Mouse (Mus musculus) embryonic facial prominence, embryonic 11.5 days (tissue): ENCODE data around the gene Rilpl1. TPM values are rescaled to one million over a fixed set of nuclear protein-coding genes. Genes with fewer than 3 reads are reported as not detected.

ENCODE experiments used
- ATAC-seq: fragments of 200-750 bp; cut with Nextera tagmentation; replicated peaks from 2 replicates; pipeline ENCODE4 v1.8.0; 2017; ENCODE audit warnings: low read depth; ENCODE audit not compliant: insufficient number of reproducible peaks, low FRiP score, low TSS enrichment
- DNase-seq: peaks from one replicate; pipeline ENCODE4 v3.0.0-alpha.2; 2015; ENCODE audit warnings: low spot score
- H3K27ac ChIP-seq: fragments of 300-500 bp; sonication (generic); replicated peaks from 2 replicates; pipeline ENCODE4 v1.5.1; 2014; ENCODE audit warnings: mild to moderate bottlenecking, low read depth, low read length, control low read depth
- H3K27me3 ChIP-seq: fragments of 300-500 bp; sonication (generic); 2 replicates; pipeline ENCODE4 v1.6.1; 2014; ENCODE audit warnings: mild to moderate bottlenecking, low read length, moderate library complexity, mixed read lengths; ENCODE audit not compliant: control insufficient read depth, insufficient read depth
- H3K36me3 ChIP-seq: fragments of 300-500 bp; sonication (generic); replicated peaks from 2 replicates; pipeline ENCODE4 v1.6.1; 2014; ENCODE audit warnings: low read depth, mild to moderate bottlenecking, low read length, moderate library complexity, mixed read lengths; ENCODE audit not compliant: control insufficient read depth, insufficient read depth
- H3K4me1 ChIP-seq: fragments of 300-500 bp; sonication (generic); 2 replicates; pipeline ENCODE4 v1.6.1; 2014; ENCODE audit warnings: low read length, mixed read lengths; ENCODE audit not compliant: control insufficient read depth, insufficient read depth
- H3K4me2 ChIP-seq: fragments of 300-500 bp; sonication (generic); 2 replicates; pipeline ENCODE4 v1.6.1; 2014; ENCODE audit warnings: low read depth, mild to moderate bottlenecking, control low read depth, low read length, moderate library complexity
- H3K4me3 ChIP-seq: fragments of 300-500 bp; sonication (generic); 2 replicates; pipeline ENCODE4 v1.5.1; 2014; ENCODE audit warnings: low read depth, low read length, control low read depth
- H3K9ac ChIP-seq: fragments of 300-500 bp; sonication (generic); replicated peaks from 2 replicates; pipeline ENCODE4 v1.6.1; 2014; ENCODE audit warnings: mild to moderate bottlenecking, control low read depth, low read length
- H3K9me3 ChIP-seq: fragments of 300-500 bp; sonication (generic); replicated peaks from 2 replicates; pipeline ENCODE4 v1.6.1; 2016; ENCODE audit warnings: mild to moderate bottlenecking, low read length, inconsistent platforms, mixed read lengths; ENCODE audit not compliant: control insufficient read depth
- WGBS: fragments of 180-500 bp; shearing (Covaris S2); extraction: QIAGEN DNeasy Blood & Tissue Kit; methylation state at CpG from one replicate; pipeline ENCODE4 v1.1.7; 2014; 5-methylcytosine and 5-hydroxymethylcytosine counted together
- polyA plus RNA-seq: library from polyadenylated mRNA; unstranded; fragments of >200 nt; fragmentation: Nextera tagmentation; extraction: Ambion mirVana; gene quantifications from 2 replicates; pipeline ENCODE4 v1.2.1, GENCODE M21; 2014

Gene Rilpl1
- polyA plus RNA-seq, 1 experiment from 2014 or later, result 26.2 TPM

- Histone ChIP-seq H3K4me3 (no peak overlapping the region), H3K4me2 (no peak overlapping the region), H3K27me3 (no peaks in the 10 kb centered on the region), H3K36me3 (peaks cover 2% of the 10 kb centered on the region), H3K9me3 (no peaks in the 10 kb centered on the region), H3K9ac (no peak overlapping the region), H3K27ac (no peak overlapping the region), H3K4me1 (peaks cover 3% of the 10 kb centered on the region; the same call in 1 of the 2 replicates)
- ATAC-seq, result no peak
- WGBS, result 77% methylated on average over 14 of the region's 16 CpGs
- DNase-seq, result peak; percentile 48
Observed at GRCm38 (mm10) chr5:124538813-124539792, 7.9 kb upstream of the Rilpl1 start.

DNA sequence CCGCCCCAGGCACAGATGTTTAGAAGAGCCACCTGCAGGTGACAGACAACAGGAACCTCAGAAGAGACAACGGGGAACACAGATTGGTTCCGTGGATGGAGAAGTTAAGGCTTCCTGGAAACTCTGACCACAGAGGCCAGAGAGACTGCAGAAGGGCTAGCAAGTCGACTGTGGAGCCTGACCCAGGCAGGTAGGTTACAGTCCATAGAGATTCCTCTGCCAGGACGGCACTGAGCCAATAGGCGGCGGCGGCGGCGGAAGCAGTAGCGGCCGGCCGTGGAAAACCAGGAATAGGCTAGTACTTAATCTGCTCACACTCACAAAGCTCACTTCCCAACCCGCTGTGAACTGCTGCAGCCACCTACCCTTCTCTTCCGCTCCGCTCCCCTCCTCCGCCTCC lies 5.6 kb upstream of the Rilpl1 start:
- H3K9ac ChIP-seq, result peak overlapping the region; percentile 47; the same call in 1 of the 2 replicates
- no peaks in the 10 kb centered on the region for H3K27me3 ChIP-seq
- WGBS, result 3% methylated on average over 17 of the region's 17 CpGs
- ATAC-seq (no peak), DNase-seq (peak; percentile 38)
- H3K36me3 ChIP-seq, result no peaks in the 10 kb centered on the region
- peak overlapping the region; percentile 10; the same call in 1 of the 2 replicates for H3K4me2 ChIP-seq
- H3K4me1 ChIP-seq, result 0 out of 2 replicates have a peak, but pooled peaks cover 1% of the 10 kb centered on the region
- 0 out of 2 replicates have a peak overlapping the region, but pooled peaks have one; percentile 5 for H3K4me3 ChIP-seq
- H3K27ac ChIP-seq, result no peak overlapping the region
- no peaks in the 10 kb centered on the region for H3K9me3 ChIP-seq

DNA sequence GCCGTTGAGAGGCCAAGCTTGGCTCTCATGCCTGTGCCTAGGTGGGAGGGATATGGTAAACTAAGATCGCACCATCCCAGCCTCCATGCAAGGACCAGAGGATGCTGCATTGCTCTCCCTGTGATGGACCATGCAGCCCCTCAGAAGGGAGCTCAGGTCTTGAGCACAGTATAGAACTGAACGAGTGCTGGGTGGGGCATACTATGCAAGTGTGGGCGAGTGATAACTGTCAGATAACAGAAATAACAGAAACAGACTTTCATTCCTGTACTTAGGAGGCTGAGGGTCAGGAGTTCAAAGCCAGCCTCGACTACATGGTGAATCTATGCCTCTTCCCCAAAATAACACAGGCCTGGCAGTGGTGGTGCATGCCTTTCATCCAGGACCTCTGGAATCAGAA lies 3.8 kb upstream of the Rilpl1 start:
- no peak for DNase-seq
- H3K4me3 ChIP-seq, result no peak overlapping the region

DNA sequence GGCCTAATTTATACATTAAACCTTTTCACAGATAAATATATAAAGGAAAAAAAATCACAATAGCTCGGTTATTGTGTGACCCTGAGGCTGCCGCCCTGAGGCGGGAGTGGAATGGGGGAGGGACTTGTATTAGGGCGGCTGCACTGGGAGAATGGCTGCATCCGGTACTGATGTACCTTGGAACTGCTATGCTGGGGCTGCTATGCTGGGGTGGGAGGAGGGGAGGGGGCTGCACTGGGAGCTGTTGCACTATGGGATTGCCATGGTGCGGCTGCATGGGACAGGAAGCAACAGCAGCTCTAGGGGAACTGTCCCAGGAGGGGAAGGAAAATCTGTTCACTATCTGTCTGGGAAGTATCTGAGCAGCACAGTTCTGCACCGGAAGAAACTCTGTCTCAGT lies 1.3 kb upstream of the Rilpl1 start:
- Histone ChIP-seq H3K27me3 (no peaks in the 10 kb centered on the region), H3K4me3 (no peak overlapping the region), H3K9me3 (no peaks in the 10 kb centered on the region), H3K36me3 (no peaks in the 10 kb centered on the region), H3K4me1 (peaks cover 4% of the 10 kb centered on the region; the same call in 1 of the 2 replicates), H3K4me2 (no peak overlapping the region), H3K9ac (no peak overlapping the region), H3K27ac (no peak overlapping the region)
- ATAC-seq (no peak), DNase-seq (peak; percentile 51)
- WGBS, result 33% methylated on average over 7 of the region's 7 CpGs

More for the DNA sequence above, 3.8 kb upstream of the Rilpl1 start:
- Histone ChIP-seq H3K4me2 (no peak overlapping the region), H3K4me1 (peaks cover 4% of the 10 kb centered on the region; the same call in 1 of the 2 replicates), H3K27me3 (no peaks in the 10 kb centered on the region), H3K9ac (no peak overlapping the region), H3K27ac (no peak overlapping the region), H3K36me3 (no peaks in the 10 kb centered on the region), H3K9me3 (no peaks in the 10 kb centered on the region)
- no peak for ATAC-seq
- 64% methylated on average over 5 of the region's 5 CpGs for WGBS

- ATAC-seq, result peak; percentile 75; the same call in 1 of the 2 replicates
- 11% methylated on average over 14 of the region's 14 CpGs for WGBS
- Histone ChIP-seq H3K27ac (peak overlapping the region; percentile 53), H3K4me3 (peak overlapping the region; percentile 66), H3K27me3 (no peaks in the 10 kb centered on the region), H3K9me3 (no peaks in the 10 kb centered on the region), H3K9ac (peak overlapping the region; percentile 53), H3K4me2 (peak overlapping the region; percentile 86), H3K36me3 (no peaks in the 10 kb centered on the region), H3K4me1 (peaks cover 4% of the 10 kb centered on the region; the same call in 1 of the 2 replicates)
- no peak for DNase-seq
Observed at GRCm38 (mm10) chr5:124531583-124531930, 366 bp upstream of the Rilpl1 start.

GRCm38 (mm10) chr5:124529697-124530096 lies 1.5 kb downstream of the Rilpl1 start:
- ATAC-seq, result no peak
- no peaks in the 10 kb centered on the region for H3K27me3 ChIP-seq
- peaks cover 4% of the 10 kb centered on the region; the same call in 1 of the 2 replicates for H3K4me1 ChIP-seq
- no peak for DNase-seq
- no peaks in the 10 kb centered on the region for H3K36me3 ChIP-seq
- H3K4me3 ChIP-seq, result peak overlapping the region; percentile 66
- peak overlapping the region; percentile 29; the same call in 1 of the 2 replicates for H3K9ac ChIP-seq
- no peak overlapping the region for H3K27ac ChIP-seq
- WGBS, result 41% methylated on average over 8 of the region's 8 CpGs
- no peaks in the 10 kb centered on the region for H3K9me3 ChIP-seq
- H3K4me2 ChIP-seq, result peak overlapping the region; percentile 86

DNA sequence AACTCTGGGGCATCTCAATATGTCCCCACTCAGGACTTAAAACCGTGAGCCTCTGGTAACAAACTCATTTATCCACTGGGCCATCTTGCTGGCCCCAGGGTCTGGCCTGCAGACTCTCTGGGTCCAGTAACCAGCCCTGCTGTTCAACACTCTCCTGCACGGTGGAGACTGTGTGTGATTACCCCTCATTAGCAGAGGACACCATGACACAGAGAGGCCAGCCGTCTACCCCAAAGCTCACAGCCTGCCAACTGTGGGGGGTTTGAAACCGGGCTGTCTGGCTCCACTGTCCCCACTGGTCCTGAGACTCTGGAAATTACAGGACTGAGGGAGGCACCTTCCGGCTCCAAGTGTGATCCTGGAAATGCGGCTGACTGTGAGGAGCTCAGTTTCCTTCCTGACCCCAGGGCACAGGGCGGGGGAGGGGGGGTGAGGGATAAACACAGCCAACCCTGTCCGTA lies 2.0 kb downstream of the Rilpl1 start:
- ATAC-seq (no peak), DNase-seq (peak; percentile 4)
- H3K4me3 ChIP-seq, result peak overlapping the region; percentile 66
- H3K9me3 ChIP-seq, result no peaks in the 10 kb centered on the region
- peak overlapping the region; percentile 86 for H3K4me2 ChIP-seq
- H3K4me1 ChIP-seq, result peaks cover 4% of the 10 kb centered on the region; the same call in 1 of the 2 replicates
- no peaks in the 10 kb centered on the region for H3K27me3 ChIP-seq
- H3K27ac ChIP-seq, result no peak overlapping the region
- H3K36me3 ChIP-seq, result no peaks in the 10 kb centered on the region
- H3K9ac ChIP-seq, result peak overlapping the region; percentile 51
- WGBS, result 10% methylated on average over 8 of the region's 8 CpGs

GRCm38 (mm10) chr5:124528791-124529190 lies 2.4 kb downstream of the Rilpl1 start:
- Histone ChIP-seq H3K4me1 (peaks cover 4% of the 10 kb centered on the region; the same call in 1 of the 2 replicates), H3K4me3 (peak overlapping the region; percentile 66), H3K27me3 (no peaks in the 10 kb centered on the region), H3K9me3 (no peaks in the 10 kb centered on the region), H3K27ac (no peak overlapping the region), H3K4me2 (peak overlapping the region; percentile 86), H3K9ac (peak overlapping the region; percentile 51), H3K36me3 (no peaks in the 10 kb centered on the region)
- 32% methylated on average over 9 of the region's 9 CpGs for WGBS
- no peak for ATAC-seq
- no peak for DNase-seq
